Mouse (Mus musculus): Measurements from ENCODE around the gene Tspan7.

Gene Tspan7

GRCm38 (mm10) chrX:10556899-10557298 is 71.9 kb downstream of the Tspan7 start:
- DNase-seq = no peak

DNA sequence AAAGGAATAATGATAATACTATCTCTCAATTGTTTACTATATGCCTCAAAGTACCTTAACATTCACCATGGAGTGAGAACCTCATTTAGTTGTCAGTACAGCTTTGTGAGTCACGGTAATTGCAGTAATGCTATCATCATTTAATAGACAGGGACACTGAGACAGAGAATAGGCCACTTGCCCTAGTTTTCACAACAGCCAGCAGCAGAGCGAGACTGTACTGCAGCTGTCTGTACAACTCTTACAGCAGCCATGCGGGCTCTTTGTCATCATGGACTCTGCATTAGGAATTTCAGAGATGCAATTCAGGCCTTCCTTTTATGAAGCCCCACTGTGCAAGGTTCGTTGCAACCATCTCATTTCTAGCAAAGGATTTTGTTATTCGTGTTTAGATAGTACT is 72.6 kb downstream of the Tspan7 start:
- DNase-seq = no peak

GRCm38 (mm10) chrX:10558625-10559024 is 73.7 kb downstream of the Tspan7 start:
- no peak for DNase-seq

DNA sequence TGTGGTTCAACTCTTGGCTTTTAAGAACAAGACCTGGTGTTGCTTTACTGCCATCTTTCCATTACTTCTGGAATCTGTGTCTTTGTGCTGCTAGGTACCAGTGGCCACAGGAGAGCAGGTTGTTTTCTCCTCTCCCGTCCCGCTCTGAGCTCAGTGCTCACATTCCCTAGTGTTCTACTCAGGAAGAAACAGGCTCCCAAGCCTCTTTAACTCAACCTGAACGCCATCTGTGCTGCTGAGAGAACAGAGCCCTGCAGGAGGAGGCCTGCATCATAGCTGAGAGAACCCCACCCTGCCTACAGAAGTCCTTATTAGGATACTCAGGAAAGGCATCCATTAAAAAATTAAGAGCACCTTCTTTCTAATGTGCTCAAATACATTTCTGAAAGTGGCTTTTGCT is 80.9 kb downstream of the Tspan7 start:
- DNase-seq = peak; percentile 27

DNA sequence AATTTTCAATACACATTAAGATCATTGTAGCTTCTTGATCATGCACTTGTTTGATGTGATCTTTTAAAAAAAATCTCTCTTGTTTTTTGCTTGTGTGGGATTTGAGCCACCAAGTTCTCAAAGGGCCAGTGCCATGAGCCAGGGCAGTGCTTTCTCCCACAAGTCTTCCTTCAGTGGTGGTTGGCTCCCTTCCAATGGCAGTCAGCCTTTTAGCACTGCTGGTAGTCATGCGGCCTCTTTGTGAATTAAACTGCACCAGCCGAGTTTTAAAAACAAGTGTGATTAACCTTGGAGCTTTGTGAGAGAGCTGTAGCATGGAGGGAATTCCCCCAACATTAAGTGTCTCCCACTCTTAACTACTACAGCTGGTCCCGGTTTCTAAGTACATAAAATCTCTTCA is 89.6 kb downstream of the Tspan7 start:
- peak; percentile 47 for DNase-seq

DNA sequence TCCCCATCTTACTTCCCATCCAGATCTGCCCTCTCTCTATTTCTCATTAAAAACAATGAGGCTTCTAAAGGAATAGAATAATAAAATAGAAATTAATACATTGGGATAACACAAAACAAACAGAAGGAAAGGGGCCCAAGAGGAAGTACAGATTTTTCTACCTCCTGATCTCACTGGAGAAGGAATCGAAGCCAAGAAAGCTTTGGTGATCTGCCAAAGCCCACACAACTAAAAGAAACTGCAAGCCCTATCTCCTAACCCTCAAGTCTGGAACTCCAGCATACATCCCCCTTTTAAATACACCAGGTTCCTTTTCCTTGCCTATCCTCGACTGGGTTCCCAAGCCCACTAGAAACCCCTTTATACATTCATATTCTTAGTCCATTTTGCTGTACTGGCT is 90.4 kb downstream of the Tspan7 start:
- peak; percentile 32 for DNase-seq

DNA sequence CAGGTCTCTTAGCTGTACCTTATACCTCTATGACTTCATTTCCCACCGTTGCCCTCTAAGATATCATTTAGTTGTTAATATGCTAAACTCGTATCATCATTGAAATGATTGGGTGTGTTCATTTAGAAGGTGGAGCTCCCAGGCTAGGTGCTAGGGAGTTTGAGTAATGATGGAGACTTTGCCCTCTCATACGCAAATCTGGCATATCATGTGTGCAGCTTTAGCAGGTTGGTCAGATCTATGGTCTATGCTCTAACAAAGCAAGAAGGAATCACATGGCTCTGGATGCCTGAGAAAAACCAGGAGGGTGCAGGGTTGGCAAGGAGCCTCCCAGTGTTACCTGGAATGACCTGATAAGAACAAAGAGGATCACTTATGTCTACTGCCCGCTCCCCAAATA is 91.4 kb downstream of the Tspan7 start:
- peak; percentile 23 for DNase-seq

GRCm38 (mm10) chrX:10577356-10577755 is 92.4 kb downstream of the Tspan7 start:
- DNase-seq = no peak

- DNase-seq = no peak
These were observed 97.8 kb downstream of the Tspan7 start for GRCm38 (mm10) chrX:10582731-10583130.

- peak; percentile 39 for DNase-seq
These were observed 107.3 kb downstream of the Tspan7 start for GRCm38 (mm10) chrX:10592244-10592643.

GRCm38 (mm10) chrX:10593561-10593960 is 108.6 kb downstream of the Tspan7 start:
- no peak for DNase-seq

DNA sequence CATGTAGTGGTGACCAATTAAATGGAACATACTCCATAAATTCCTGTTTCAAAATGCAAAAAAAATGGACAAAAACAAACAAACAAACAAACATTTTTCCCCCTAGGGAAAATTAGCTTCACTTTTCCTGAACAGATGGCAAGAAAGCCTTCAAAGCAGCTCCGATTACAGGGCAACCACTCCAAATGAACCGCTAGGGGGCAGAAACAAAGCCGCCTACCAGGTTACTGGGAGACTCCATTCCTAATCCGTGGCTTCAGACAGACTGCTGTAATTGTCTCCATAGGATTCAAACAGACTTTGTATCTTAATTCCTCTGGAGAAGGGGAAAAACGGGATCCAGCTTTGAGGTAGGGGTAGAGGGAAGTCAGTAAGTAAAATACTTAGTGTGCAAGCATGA is 132.2 kb downstream of the Tspan7 start:
- peak; percentile 23 for DNase-seq

DNA sequence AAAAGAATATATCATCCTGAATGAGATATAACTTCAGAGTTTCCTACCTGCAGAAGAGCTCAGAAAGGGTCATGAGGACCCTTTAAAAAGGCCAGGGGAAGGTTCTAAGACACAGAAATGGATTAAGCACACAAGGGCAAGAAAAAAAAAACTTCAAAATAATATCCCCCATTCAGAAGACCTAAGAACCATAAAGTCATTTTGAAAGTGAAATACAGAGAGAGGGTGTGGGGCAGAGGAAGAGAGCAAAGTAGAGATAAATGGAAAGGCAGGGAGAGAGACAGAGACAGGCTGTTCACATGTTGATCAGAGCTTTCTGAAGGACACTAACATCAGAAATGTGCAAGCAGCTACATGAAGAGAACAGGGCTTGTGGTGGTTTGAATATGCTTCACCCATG is 156.1 kb downstream of the Tspan7 start:
- no peak for DNase-seq

Data from cerebellum, adult 8-10 months (tissue).